Mouse (Mus musculus): Measurements from ENCODE around the gene Trpc4.

The Trpc4 gene
- long read RNA-seq, experiment 1, result 0 reads
- long read RNA-seq, experiment 2, result 0 reads

- intact Hi-C loops (cut with DNase I), result loop anchor here (10.0 kb wide), 1 partner anchor 421 kb away; no protein-coding TSS in a partner anchor
Measured at GRCm38 (mm10) chr3:54155639-54156315, at the start of gene Trpc4. Gene Trpc4 (plus strand): TSS chr3:54156035.

- intact Hi-C loops (cut with DNase I), result no loop called here
Measured at GRCm38 (mm10) chr3:54111489-54111888, 44.3 kb upstream of the Trpc4 start.

DNA sequence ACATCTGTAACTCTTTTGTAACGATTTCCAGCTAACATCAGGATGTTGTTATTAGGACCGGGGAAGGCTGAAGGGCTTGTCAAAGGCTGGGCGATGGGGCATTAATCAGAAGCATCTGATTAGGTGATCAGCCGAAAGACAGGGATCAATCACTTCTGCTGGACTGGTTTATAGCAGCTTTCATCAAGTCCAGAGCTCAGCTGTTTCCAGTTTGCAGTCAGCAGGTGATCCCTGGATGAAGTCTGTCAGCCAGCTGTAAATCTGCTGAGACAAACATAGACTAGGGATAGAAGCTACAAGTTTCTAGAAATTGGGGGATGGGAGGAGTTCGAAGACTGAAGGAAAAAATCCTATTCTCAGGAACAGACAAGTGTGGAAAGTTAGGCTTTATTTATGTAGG, 20.5 kb upstream of the Trpc4 start:
- intact Hi-C loops (cut with DNase I), result no loop called here

DNA sequence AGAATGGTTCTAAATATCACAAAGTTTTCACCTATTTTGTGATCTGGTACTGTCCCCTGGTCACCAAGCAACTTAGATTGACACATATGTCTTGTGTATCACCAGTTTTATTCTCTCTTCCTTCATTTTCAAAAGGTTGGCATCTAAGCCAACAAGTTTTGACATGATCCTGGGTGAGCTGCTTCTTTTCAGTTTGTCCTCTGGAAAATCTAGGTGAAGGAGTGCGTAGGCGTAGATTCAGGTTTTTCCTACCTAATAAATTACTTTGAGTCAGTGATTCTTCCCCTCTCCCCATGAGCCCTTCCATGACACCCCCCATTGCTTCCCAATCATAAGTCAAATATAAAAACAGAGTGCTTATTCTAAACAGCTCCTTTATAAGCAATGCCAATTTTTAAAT, 14.5 kb upstream of the Trpc4 start:
- intact Hi-C loops (cut with DNase I), result no loop called here

DNA sequence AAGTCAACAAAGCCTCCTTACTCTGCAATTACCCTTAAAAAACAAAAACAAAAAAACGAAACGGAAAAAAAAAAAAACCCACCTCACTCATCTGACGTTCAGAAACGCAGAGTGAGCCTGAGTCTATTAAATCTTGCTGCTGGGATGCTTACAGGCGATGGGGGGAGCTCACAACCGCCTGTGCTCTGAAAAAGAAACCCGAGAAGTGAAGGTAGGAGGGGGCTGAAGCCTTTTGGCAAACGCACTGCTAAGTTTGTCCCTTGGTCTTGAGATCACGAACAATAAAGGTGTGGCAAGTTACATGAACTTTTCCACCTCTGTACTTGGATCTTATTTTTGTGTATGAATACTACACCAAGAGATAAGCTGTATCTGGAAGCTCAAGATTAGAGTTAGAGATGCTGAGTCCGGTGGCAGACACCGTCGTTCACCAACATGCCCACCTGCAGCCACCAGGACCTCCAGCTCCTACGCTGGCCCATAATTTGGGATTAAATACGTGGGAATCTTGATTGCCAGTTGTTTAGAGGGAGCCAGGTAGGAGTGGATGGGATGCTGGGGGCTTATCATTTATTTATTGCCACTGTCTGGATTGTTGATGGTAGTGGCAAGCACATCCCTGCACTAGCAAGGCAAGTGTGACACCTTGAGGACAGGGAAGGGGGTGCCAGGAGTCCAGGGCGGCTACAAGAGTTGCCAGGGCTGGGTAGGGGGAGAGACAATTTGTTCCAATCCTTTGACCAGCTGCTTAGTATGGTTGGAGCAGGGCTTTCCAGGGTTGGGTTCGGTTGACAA, 794 bp upstream of the Trpc4 start:
- intact Hi-C loops (cut with DNase I), result loop anchor here (10.0 kb wide), 1 partner anchor 420 kb away; no protein-coding TSS in a partner anchor

DNA sequence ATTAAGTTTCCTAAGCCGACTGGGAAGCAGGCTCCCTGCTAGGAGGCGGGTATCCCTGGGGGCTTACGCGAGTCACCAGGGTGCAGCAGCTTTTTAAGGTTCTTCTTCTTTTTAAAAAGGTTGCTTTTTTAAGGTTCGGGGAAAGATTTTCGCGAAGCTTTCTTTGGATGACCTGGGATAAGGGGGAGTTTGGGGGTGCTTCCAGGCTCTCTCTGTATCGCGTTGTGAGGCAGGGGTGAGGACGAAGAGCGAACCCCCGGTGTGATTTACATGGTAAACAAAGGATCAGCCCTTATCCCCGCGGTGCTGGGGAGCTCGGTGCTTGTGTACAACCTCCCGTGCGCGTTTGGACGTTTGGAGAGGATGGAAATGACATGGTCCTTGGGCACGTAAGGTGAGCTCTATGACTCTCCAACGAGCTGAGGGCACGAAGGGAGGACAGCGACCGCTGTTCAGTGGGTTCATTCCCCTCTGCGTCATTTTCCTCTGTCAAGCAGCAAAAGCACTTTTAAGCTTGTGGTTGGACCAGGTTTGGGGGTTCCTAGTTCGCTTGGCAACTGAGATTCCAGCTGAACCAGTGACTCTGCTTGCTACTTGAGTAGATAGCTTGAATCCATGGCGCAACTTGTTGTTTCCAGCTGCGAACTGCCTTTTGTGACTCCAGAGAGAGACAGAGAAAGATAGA, 623 bp downstream of the Trpc4 start:
- intact Hi-C loops (cut with DNase I), result loop anchor here (10.0 kb wide), 1 partner anchor 422 kb away; no protein-coding TSS in a partner anchor

- intact Hi-C loops (cut with DNase I), result no loop called here
Measured at GRCm38 (mm10) chr3:54170701-54171100, 14.9 kb downstream of the Trpc4 start.

GRCm38 (mm10) chr3:54177296-54177695, 21.5 kb downstream of the Trpc4 start:
- intact Hi-C loops (cut with DNase I), result no loop called here

GRCm38 (mm10) chr3:54190932-54191668, 35.3 kb downstream of the Trpc4 start:
- intact Hi-C loops (cut with DNase I), result no loop called here

DNA sequence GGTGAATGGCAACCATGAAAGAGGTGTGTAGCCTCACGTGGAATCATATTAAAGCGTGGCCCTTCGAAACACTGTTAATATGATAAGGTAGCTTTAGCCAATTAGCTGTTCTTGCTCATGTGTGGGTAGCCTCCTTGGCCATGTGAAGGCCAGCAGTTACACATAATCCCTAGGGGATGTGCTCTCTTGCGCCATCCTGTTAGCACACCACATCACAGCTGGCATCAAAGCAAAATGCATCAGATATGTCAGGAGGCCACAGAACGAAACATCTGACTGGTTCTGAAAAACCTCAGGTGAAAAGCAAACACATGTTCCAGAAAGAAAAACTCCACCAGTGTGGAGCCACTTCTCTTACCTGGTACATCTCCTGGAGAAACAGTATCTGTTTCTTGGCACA, 45.4 kb downstream of the Trpc4 start:
- intact Hi-C loops (cut with DNase I), result no loop called here

- intact Hi-C loops (cut with DNase I), result no loop called here
Measured at GRCm38 (mm10) chr3:54204386-54204785, 48.6 kb downstream of the Trpc4 start.

DNA sequence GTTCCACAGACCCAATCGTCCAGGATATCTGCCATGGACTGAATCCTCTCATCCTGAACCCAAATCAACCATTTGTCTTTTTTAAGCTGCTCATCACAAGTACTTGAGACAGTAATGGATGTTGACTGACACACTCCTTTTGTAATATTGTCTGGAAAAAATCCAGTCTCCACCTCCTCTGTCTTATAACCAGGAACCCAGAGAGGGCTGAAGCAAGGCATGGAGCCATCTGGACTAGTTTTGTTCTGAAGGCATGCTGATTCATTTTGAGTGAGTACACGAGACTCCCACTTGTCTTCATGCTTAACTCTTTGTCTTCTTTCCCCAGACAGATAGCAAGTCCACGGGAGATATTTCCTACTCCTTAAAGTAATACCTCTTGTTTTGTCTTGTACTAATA, 54.3 kb downstream of the Trpc4 start:
- intact Hi-C loops (cut with DNase I), result no loop called here

- intact Hi-C loops (cut with DNase I), result no loop called here
Measured at GRCm38 (mm10) chr3:54211441-54211840, 55.6 kb downstream of the Trpc4 start.

DNA sequence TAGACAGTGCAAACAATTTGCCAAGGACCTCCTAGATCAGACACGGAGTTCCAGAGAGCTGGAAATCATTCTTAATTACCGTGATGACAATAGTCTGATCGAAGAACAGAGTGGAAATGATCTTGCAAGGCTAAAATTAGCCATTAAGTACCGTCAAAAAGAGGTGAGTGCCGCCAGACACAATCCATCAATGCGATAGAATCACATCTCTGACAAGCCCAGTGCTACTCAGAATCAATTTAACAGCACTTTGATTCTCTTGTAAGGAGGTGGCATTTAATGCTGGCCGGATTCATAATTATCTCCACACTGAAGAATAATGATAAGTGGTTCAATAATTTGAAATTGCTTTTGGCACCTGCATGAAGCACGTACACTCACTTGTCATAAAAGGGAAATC, 66.7 kb downstream of the Trpc4 start:
- intact Hi-C loops (cut with DNase I), result no loop called here

- intact Hi-C loops (cut with DNase I), result no loop called here
Measured at GRCm38 (mm10) chr3:54228463-54228862, 72.6 kb downstream of the Trpc4 start.

- intact Hi-C loops (cut with DNase I), result no loop called here
Measured at GRCm38 (mm10) chr3:54238891-54239290, 83.1 kb downstream of the Trpc4 start.

GRCm38 (mm10) chr3:54239426-54239825, 83.6 kb downstream of the Trpc4 start:
- intact Hi-C loops (cut with DNase I), result no loop called here

- intact Hi-C loops (cut with DNase I), result no loop called here
Measured at GRCm38 (mm10) chr3:54243136-54243535, 87.3 kb downstream of the Trpc4 start.

DNA sequence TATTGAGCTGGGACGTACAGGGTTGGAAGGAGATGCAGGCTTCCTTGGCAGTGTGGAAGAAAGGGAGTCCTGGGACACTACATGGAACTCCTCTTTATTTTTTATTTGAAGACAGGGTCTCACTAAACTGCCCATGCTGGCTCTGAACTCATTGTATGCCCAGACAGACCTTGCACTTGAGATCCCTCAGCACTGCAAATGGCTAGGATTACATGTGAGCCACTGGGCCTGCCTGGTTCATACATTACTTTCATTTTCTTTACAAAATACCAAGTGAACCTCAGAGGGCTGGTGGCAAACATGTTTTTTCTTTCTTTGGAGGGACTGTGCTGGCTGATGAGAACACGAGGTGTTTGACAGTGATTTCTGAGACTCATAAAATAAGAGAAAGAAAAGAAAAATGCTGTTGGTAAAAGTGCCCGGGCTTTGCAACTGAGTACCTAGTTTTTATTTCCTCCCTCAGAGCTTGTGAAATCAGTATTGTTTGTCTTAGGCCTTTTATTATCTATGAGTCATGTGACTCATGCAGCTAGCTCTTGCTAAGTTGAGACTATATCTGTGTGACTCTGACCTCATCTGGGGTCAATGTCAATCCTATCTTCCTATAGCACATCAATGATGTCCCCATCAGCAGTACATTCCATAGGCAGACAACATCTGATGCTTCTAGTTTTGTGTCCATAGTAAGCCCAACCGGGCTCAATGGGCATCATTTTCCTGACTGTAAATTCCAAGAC, 89.1 kb downstream of the Trpc4 start:
- intact Hi-C loops (cut with DNase I), result no loop called here

DNA sequence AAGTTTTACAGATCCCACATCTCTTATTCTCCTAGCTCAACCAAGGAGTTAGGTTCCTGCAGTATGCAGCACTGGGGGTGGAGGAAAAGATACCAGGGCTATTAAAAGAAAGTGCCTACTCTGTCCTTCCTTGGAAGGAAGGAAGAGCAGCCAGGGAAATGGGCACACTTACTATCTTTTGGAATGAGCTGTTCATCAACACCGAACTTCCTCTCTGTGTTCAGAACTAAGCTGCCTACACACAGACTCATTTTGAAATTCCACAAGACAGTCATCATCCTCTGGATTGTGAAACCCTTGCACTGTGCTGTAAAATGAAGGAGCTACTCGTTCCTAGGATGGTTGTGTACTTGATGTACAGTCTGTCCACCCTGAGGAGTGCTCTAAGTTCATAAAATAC, 90.6 kb downstream of the Trpc4 start:
- intact Hi-C loops (cut with DNase I), result no loop called here

- intact Hi-C loops (cut with DNase I), result no loop called here
Measured at GRCm38 (mm10) chr3:54249311-54249710, 93.5 kb downstream of the Trpc4 start.

Measured in adrenal gland (tissue).